Comparison of ENCODE assay signal across 8 mouse cellular contexts in the genomic region with DNA sequence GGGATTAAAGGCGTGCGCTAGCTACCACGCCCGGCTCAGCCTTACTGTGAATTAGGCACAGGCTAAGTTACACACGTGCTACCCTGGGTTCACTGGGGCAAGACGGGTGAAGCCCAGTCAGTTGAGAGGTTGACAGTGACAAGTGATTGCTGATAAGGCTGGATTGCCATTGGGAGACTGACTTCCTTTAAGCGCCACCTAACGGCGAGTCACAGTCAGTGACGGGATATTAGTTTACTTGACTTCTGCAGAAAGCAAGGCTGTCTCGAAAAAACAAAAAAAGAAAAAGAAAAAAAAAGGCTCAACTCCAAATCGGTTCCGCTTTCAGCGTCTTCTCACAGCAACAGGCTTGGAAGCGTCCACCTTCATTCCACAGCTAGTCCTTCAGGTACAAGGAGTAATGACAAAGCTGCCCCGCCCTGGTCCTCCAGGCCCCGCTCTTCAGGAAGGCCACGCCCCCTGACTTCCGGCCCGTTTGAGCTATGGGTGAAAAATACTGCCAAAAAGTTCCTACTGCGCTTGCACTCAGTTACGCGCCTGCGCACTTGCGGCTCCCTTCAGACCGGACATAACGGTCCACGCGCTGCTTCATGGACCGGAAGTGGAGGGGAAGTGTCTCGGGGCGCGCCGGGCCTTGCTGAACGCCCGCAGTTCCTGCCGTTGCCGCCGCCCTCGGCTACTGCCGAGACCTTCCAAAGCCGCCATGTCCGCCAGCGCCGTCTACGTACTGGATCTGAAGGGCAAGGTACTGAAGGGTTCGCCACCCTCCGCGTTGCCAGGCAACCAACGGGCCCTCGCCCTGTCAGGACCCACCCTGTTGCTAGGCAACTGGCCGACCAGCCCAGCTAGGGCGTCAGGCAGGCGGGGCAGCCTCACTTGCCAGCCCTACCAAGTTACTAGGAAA. TPM values are rescaled to one million over a fixed set of nuclear protein-coding genes. Genes with fewer than 3 reads are reported as not detected.
DNase-seq lines count a peak whose midpoint lies in the region; ATAC-seq lines count a peak whose summit lies in the region.

TSS of gene Ap1m1 (plus strand) at position 520 of the 904 bp plus-strand sequence.

- WGBS in intestine, embryonic 14.5 days: under 1% methylated on average over 54 of the region's 54 CpGs

- intact Hi-C loops in left cerebral cortex, postnatal 14 days (cut with DNase I): loop anchor here (10.0 kb wide), 1 partner anchor 65 kb away; no protein-coding TSS in a partner anchor

- H3K36me3 ChIP-seq in intestine, embryonic 14.5 days (ENCODE audit: control insufficient read depth, insufficient read depth, low read length): no peaks in the 10 kb centered on the region

- peak within 1 kb of the TSS; percentile 94 for H3K27ac ChIP-seq in intestine, embryonic 14.5 days (ENCODE audit: low read depth)

- H3K27me3 ChIP-seq in intestine, embryonic 14.5 days (replicated peaks; ENCODE audit: control insufficient read depth, insufficient read depth, low read length): no peaks in the 10 kb centered on the region

- H3K4me3 ChIP-seq in intestine, embryonic 14.5 days (ENCODE audit: low read depth, low read length): peak within 1 kb of the TSS; percentile 81

- DNase-seq in adrenal gland, adult 18-20 months (ENCODE audit: low spot score in 2 of 2): peak; percentile 91 to 93
- DNase-seq in embryo, embryonic 11 days: peak; percentile 99
- peak; percentile 97 for DNase-seq in gastrocnemius, postnatal 25 days
- DNase-seq in intestine, embryonic 14.5 days (ENCODE audit: low spot score): peak; percentile 99
- peak; percentile 97 to 98 for DNase-seq in left cerebral cortex, postnatal 14 days (ENCODE audit: low spot score in 2 of 2)
- DNase-seq in mesoderm, embryonic 11.5 days (ENCODE audit: low read depth, low spot score): peak; percentile 99
- peak; percentile 96 to 97 for DNase-seq in right cerebral cortex, postnatal 36 days (ENCODE audit: low spot score in 2 of 2)
- peak; percentile 99 for DNase-seq in yolk sac, embryonic 10.5 days (ENCODE audit: low spot score)

- peaks cover 5% of the 10 kb centered on the region for H3K4me1 ChIP-seq in intestine, embryonic 14.5 days (replicated peaks; ENCODE audit: control insufficient read depth, insufficient read depth, low read length)

- H3K9me3 ChIP-seq in intestine, embryonic 14.5 days (ENCODE audit: control insufficient read depth, low read length): no peaks in the 10 kb centered on the region

- H3K9ac ChIP-seq in intestine, embryonic 14.5 days (ENCODE audit: low read length): peak within 1 kb of the TSS; percentile 62

- peak; percentile 96 for ATAC-seq in intestine, embryonic 14.5 days (replicated peaks; ENCODE audit: low FRiP score, low TSS enrichment, low read depth)

- H3K4me2 ChIP-seq in intestine, embryonic 14.5 days (ENCODE audit: low read length): peak within 1 kb of the TSS; percentile 65

RNA-seq across cellular contexts. Expression of gene Ap1m1, which starts in this region (rescaled TPM):
- 10 to 100 TPM; 52.6 to 55.4 TPM for total RNA-seq in adrenal gland, adult 18-20 months (2021)
- 10 to 100 TPM; 21.0 to 22.2 TPM for total RNA-seq in gastrocnemius, postnatal 25 days (2021)
- polyA plus RNA-seq in intestine, embryonic 14.5 days (2014; fragmentation: Nextera tagmentation; extraction: Ambion mirVana): 108 and 118 TPM in 2 replicates
- 100 to 1,000 TPM; 100 to 104 TPM for total RNA-seq in left cerebral cortex, postnatal 14 days (2021)

Comparison
In these comparisons a context has a peak if more than half of its experiments do, and no peak if none do; other contexts are left out.
1. Peak in every context shown above with its lines: DNase-seq, ATAC-seq, H3K4me3 ChIP-seq and H3K27ac ChIP-seq.